Mouse (Mus musculus) layer of hippocampus, adult 9-10 months (tissue): ENCODE data around the gene 4930562C15Rik.
A peak's percentile ranks its signal among the peaks of the same experiment; 100 is the strongest.

Source experiments
- DNase-seq: peaks from one replicate; pipeline ENCODE4 v3.0.0; 2022; ENCODE audit warnings: low spot score

Gene 4930562C15Rik

DNA sequence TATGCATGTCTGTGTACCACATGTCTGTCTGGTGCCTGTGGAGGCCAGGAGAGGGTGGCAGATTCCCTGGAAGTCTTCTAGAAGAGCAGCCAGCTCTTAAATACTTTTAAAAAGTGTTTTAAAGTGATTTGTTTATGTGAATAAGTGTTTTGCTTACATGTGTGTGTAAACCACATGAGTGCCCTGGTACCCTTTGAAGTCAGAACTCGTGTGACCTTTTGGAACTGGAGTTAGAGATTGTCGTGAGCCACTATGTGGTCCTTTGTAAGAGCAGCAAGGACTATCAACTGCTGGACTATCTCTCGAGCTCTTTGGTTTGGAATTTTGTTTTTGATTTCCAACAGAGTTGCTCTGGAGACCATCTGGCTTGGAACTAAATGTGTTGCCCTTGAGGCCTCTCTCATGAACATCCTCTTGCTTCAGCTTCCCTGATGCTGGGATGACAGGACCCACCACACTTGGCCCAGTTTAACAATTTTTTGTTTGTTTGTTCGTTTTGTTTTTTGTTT lies 55.0 kb downstream of the 4930562C15Rik start:
- no peak for DNase-seq

DNA sequence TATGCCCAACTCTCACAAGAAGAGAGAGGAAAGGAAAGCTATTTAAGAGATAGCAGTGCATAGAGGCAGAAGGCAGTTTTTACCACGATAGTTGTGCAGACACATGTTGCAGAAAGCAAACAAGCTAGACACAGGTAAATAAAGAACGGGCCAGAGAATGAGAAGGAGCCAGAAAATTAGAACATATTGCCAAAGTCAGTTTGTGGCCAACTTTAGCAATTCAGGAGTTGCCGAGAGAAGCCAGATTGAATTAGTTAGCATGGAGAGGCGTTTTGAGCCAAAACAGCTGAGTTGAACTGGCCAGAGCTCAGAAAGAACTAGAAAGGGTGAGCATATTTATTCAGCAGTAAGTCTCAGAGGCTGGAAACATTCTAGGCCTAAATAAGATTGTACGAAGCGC lies 57.0 kb downstream of the 4930562C15Rik start:
- no peak for DNase-seq

DNA sequence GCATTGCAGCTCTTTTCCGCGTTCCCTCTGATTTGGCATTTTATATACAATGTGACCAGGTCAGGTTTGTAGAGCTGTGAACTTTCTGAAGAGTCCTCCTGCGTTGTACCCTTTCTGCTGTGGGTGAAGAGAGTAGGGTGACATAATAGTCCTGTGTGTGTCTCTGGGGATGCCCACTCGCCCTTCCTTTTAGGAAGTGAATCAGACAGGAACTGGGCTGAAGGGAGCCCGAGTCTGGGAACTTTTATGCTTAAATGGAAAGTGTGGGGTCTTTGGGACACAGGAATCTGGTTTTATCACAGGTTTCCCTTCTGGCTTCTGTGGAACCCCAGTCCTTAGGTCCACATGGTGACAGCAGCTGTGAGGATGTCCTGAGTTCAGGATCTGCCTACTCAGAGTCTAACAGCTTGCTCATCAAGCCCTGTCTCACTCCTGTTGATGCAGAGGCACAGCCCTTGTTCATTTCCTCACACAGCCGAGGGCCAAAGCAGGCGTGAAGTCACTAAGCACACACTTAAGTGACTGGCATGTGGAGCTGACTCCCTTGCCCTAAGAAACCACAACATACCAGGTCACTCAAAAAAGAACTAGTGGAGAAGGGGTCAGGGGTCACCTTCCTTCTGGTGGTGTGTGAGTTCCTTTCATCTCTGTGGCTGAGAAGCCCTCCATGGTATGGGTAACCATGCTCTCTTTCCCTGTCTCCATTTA lies 59.1 kb downstream of the 4930562C15Rik start:
- no peak for DNase-seq

DNA sequence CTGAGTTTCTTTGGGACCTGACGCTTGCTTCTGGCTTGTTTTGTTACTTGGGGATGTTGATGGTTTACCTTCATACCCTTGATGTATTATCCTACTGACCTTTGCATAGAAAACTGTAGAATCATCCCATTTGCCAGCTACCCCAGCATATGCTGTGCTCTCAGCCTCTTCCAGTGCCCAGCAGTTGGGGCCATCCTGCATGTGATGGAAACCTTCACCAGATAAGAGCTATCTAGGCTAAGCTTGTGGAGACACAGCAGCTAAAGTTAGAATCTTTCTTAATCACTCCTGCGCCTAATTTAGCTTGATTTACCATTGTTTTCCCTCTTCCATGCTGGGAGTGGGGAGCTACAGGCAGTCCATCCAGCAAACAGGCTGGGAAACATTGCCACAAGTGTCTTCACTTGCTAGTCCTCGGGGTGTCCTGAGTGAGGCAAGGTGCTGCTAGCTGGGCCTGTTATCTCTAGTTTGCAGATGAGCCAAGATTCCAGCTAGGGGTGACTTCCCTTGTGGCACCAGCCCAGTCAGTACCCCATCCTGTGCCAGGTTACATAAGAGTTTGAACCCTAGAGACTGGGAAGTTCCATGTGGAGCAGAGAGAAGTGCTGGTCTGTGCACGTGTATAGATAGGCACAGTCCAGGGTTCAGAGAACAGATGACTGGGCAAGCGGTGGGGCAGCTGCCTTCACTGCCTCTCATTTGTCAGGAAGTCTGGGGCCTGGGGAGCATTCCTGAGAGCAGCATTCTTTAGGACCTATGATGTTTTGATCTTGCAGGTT lies 61.2 kb downstream of the 4930562C15Rik start:
- no peak for DNase-seq

DNA sequence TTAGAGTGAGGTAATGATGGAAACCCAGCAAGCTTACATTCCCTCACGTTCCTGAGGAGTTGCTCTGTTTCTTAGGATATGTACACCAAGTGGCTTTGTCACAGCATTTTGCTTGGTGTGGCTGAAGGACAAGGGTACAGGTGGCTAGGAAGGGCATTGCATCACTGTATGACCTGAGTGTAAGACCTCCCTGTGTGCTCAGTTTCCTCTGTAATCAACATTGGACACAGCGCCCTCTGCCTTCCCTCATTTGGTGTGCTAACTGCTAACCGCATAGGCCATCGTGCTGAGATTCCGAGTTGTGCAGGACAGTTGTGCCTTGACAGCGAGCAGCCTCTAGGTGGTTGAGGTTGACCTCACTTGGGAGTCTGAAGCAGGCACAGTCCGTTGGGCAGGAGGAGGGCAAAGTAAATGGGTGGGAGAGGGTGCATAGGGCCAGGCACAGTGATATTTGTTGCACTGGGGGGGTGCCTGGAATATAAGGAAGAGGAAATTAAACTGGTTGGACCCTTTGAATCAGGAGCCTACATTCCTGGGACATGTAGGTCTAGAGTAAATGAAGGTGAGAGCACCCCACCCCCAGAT lies 62.0 kb downstream of the 4930562C15Rik start:
- DNase-seq: no peak

DNA sequence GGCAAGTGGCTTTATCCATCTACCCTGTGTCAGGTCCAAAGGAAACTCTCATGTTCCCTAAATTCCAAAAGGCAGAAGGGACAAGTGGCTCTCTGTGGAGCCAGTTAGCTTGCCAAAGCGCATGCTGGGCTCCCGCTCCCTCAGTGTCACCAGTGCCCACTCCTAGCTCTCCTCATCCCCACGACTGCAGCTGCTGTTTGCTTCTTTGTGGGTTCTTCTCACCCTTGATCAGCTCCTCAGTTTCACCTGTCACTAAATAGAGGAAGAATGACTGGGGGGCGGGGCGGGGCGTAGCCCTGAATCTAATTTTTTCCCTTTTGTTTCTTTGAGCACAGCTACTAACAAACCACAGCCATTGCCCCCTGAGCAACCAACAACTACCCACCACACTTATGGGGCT lies 63.7 kb downstream of the 4930562C15Rik start:
- no peak for DNase-seq

DNA sequence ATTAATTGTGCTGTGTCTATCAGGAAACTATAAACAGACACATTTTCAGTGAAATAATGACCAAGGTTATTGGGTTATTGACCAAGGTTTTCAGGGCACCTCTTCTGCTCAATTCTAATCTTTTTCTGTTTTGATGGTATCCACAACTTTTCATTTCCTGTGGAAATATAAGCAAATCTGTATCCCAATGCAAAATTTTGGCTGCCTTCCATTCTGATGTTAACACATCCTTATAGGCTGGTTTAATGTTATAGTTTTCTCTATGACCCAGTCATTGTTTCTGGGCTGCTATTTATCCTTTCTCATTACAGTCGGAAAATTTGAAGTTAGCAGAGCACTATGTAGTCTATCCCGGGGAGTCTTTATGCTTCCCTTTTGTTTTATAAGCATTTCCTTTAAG lies 64.5 kb downstream of the 4930562C15Rik start:
- DNase-seq: no peak

DNA sequence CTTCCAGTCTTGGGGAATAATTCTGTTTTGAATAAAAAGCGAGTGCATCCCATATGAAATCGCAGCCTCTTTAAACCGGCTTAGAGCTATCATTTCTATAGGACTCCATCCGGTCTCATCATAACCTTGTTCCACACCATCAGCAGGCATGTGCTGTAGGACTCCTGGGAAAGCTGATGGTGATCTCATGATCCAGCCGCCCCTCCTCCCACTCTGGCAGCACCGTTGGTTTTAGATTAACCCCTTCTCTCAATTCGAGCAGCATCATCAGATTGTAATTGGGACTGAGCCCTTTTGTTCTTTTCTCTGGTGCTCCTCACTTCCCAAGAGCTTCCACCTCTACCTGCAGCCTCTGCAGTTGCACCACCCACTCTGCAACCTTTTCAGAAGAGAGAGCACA lies 66.0 kb downstream of the 4930562C15Rik start:
- no peak for DNase-seq

DNA sequence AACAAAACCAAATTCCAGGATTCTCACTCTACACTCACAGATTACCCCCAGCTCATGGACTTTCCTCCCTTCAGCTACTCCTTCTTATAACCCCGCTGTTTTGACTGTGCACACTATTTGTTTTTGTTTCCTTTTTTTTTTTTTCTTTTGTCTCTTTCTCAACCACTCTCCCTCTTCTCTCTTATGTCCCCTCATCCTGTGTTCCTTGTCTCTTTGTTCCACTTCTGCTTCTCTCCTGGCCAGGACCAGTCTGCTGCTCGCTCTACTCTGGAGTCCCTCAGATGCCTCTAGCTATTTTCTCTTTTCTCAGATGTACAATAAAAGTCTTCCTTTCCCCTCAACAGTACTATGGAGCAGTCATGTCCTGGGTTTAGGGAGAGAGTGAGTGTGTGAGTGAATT lies 67.2 kb downstream of the 4930562C15Rik start:
- DNase-seq: no peak

DNA sequence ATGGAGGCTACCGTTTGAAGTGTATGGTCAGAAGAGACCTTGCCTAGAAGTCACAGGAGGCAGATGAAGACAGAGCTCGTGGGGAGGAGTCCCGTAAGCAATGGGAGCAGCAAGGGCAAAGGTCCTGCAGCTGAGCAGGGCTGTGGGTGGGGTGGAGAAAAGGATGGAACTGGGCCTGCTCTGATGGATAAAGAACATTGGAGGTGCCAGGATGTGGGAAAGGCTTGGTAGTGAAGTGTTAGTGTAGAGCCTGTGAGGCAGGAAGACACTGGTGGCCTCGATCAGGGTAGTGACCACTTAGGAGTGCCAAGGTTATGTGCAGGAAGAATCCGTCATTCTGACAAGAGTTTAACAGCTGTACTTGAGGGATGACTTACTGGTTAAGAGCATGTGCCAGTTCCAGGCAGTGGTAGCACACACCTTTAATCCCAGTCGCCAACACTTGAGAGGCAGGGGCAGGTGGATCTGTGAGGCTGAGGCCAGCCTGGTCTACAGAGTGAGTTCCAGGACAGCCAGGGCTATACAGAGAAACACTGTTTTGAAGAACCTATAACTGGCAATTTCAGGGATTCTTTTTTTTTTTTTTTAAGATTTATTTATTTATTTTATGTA lies 68.4 kb downstream of the 4930562C15Rik start:
- no peak for DNase-seq

DNA sequence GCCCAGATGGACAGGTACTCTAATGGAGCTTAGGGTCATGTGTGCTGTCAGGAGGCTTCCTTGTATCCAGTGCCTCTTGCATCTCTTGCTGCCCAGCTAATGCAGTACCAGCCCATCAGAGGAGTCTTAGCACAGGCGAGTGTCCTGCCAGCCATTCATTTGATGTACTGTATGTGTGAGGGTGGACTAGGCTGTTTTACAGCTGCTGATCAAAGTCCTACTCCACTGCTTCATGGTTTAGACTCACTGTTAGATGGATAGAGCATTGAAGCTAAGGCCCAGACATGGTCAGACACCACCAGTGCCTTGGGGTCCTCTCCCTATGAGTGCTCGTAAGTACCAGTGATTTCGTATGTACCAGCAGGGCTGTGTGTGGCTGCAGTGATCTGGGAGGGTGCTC lies 69.7 kb downstream of the 4930562C15Rik start:
- no peak for DNase-seq

DNA sequence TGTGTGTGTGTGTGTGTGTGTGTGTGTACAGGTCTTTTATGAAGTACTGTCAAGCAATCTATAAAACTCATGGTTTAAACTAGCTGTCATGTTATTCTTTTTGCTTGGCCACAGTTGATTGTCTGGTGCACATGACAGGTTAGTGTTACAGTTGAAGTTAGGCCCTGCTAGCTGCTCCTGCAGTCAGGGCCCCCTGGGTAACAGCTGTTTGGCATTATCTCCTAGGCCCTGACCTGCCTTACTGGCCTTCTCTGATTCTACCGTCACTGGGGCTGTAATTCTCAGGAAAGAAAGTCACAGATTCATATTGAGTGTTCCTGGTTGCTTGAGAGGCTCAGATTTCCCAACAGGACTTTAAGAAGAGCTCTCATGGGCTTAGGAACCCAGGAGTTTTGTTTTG lies 70.4 kb downstream of the 4930562C15Rik start:
- no peak for DNase-seq

DNA sequence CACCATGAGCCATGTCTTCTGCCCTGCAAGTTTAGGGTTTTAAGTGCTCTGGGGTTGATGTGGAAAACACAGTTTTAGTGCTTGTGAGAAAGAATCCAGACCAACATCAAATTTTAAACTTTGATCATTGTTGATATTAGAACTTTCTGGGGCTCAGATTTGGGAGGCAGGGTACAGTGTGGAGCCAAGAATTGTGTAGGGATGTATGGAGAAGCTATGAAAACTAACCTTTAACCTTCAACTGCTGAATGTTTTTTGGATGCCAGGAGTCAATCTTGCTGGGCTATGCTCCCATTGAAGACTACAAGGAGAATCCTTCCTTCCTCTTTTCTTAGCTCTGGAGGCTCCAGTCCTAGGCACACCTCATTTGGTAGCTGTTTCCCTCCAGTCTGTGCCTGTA lies 71.3 kb downstream of the 4930562C15Rik start:
- no peak for DNase-seq

DNA sequence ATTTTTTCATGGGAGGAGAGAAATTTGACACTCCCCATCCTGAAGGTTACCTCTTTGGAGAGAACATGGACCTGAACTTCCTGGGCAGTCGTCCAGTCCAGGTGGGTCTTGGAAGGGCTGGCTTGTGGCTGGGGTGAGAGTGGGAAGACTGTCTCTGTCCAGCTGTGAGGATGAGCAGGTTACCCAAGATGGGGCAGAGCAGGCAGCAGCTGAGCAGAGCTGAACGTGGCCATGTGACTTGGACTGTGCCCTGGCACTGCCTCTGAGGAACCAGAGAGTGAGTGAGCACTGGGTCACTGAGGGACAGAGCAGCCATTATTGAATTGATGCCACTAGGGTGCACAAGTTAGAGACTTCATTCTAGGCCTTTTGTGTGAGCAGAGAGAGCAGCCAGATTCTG lies 72.2 kb downstream of the 4930562C15Rik start:
- DNase-seq: no peak

DNA sequence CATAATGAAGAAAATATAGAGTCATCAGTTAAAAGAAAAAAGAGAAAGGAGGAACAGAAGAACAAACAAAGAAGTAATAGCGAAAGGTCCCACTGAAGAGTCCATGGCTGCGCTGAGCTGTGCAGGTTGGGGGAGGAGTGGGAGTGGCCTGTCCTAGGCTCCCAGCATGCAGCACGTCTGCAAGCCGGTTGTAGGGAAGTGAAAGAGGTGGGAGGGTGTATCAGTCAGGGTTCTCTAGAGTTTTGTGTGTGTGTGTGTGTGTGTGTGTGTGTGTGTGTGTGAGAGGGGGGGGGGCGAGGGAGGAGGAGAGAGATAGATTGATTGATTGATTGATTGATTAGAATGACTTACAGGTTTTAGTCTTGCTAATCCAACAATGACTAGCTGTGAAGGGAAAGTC lies 72.8 kb downstream of the 4930562C15Rik start:
- no peak for DNase-seq

DNA sequence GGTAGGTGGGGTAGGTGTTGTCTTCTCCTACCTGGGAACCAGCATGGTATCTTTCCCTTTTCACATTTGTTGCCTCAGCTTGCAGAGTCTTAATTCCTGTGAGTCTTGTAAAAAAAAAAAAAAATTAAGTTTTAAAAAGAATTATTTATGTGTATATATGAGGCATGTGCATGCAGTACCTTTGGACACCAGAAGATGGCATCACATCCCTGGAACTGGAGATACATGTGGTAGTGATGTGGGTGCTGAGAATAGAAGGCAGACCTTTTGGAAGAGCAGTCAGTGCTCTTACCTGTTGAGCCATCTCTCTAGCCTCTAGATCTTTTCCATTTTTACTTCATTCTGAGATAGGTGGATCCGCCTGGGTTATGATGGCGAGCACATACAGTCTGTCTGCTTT lies 74.5 kb downstream of the 4930562C15Rik start:
- DNase-seq: no peak

DNA sequence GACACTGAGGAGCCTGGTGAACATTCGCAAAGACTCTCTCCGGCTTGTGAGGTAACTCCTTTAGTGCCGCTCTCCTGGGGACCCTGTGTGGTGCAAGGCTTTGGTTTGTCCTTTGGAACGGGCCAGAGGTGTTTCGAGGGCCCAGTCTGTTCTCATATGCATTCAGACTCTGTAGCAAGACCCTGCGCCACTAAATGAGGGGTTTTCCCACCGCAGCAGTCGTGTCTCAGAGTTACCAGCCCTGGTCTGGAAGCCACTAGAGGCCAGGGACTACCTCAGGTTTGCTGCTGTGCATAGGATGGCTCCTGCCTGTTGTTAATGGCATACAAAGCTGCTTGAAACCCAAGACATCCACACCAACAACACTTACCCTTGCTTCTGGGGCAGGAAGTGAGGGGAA lies 75.5 kb downstream of the 4930562C15Rik start:
- no peak for DNase-seq

DNA sequence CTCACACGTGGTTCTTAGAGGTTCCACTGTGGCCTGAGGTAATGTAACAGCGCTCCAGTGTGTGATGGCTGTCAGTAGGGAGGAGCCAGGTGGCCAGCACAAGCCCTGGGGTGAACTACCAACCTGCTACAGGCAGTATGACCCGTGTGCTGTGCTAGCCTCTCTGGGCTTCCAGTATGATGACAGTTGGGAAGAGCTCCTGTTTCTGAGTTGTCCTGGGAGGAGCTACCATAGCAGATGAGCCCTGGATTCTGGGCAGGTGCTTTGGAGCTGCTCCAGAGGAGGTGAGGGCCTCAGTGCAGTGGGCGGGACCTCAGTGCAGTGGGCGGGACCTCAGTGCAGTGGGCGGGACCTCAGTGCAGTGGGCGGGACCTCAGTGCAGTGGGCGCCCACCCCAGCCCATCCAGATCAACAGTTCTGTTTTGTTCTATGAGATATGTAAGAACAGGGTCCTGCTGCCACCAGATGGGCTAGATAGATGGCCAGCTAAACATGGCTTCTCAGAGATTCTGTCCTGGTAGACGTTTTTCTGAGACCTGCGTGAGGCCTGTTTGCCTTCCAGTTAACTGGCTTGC lies 76.9 kb downstream of the 4930562C15Rik start:
- DNase-seq: no peak

DNA sequence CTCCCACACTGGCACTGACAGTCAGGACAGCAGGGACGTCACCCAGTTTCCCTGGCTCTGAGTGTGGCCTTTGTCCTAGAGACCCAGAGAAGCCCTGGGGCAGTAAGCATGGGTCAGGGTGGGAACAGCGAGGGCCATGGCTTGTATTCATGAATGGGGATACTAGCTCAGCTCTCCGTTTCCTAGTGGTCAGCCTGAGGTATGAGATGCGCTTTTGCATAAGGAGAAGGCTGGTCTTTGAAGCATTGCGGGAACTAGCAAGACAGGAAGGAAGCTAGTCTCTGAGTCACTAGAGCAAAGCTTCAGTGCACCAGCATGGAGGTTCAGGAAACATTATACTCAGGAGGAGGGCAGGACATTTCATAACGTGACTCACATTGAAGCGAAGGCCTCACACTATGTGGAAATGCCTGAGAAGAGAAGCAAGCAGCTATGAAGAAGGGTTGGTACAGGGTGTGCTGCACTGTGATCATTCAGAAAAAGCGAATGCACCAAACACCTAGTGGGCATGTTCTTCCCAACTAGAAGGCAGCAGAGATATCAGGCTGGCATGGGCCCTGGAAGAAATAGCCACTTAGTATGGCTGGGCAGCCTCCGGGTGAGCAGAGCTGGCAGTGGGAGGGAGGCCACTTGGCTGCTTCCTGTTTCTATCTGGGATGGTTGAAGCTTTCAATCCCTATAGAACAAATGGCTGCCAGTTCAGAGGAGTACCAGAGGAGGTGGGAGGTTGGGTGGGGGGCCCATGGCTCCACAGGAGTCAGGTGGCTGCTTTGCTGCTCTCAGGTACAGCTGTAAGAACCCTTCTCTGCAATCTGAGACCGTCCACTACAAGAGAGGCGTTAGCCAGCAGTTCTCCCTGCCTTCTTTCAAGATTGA lies 77.9 kb downstream of the 4930562C15Rik start:
- no peak for DNase-seq

DNA sequence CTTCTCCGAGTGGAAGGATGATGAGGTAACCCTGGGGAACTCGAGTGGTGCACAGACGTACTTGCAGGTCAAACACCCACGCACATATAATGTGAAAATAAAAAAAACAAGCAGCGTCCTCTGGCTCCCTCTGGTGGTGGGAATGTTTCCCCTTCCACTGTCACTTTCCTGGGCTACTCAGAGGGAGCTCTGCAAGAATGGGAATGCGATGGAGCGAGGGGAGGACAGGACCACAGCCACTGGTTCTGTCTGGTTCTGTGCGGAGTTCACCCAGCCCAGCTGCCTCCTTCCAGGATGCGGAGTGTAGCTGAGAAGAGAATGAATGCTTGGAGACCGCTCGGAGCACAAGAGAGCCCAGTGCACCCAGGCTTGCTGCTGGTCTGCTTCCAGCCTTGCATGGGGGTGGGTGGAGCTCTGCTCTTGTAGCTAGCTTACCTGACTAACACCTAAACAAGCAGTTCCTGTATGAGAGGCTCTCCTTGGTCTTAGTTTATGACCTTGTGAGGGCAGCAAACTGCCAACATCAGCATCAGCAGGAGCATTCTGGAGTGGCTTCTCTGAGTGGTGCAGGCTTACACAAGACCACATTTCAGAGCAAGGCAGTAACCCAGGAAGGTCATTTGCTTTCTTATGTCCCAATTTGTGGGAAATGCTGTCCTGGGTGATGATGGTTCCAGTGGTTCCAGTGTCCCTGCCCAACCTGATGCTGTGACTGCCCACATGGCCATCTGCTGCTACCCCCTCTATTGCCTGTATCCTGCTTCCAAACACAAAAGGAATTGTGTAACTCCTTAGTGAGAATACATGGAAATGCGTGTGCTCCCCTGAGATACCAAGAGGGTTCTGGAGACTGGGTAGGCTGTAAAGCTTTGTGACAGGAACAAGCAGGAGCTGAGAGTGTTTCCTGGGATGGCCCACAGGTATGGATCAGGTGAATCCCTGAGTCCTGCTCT lies 78.8 kb downstream of the 4930562C15Rik start:
- peak; percentile 91 for DNase-seq
